Mouse (Mus musculus) lung, embryonic 16.5 days (tissue): Measurements from ENCODE around the gene Tmem203. TPM values are rescaled to one million over a fixed set of nuclear protein-coding genes. Genes with fewer than 3 reads are reported as not detected.
"Not testable (repeated sequence)": the region's sequence is repeated elsewhere in the genome, so short reads cannot be mapped to it uniquely, and the experiment has no call there.

Experiments used
- ATAC-seq: fragments of 200-750 bp; cut with Nextera tagmentation; 2 replicates; pipeline ENCODE4 v1.8.0; 2017; ENCODE audit warnings: low read depth, mild to moderate bottlenecking, moderate library complexity
- H3K27ac ChIP-seq: fragments of 300-500 bp; sonication (generic); 2 replicates; pipeline ENCODE4 v1.5.1; 2014; ENCODE audit warnings: mild to moderate bottlenecking, control low read depth, low read length
- H3K27me3 ChIP-seq: fragments of 300-500 bp; sonication (generic); 2 replicates; pipeline ENCODE4 v1.6.1; 2014; ENCODE audit warnings: low read depth, low read length, mixed read lengths; ENCODE audit not compliant: control insufficient read depth, insufficient read depth
- H3K36me3 ChIP-seq: fragments of 300-500 bp; sonication (generic); 2 replicates; pipeline ENCODE4 v1.6.1; 2014; ENCODE audit warnings: low read length; ENCODE audit not compliant: control insufficient read depth, insufficient read depth
- H3K4me1 ChIP-seq: fragments of 300-500 bp; sonication (generic); replicated peaks from 2 replicates; pipeline ENCODE4 v1.6.1; 2014; ENCODE audit warnings: low read length, mixed read lengths; ENCODE audit not compliant: control insufficient read depth, insufficient read depth
- H3K4me2 ChIP-seq: fragments of 300-500 bp; sonication (generic); 2 replicates; pipeline ENCODE4 v1.6.1; 2014; ENCODE audit warnings: low read depth, low read length, control low read depth
- H3K4me3 ChIP-seq: fragments of 300-500 bp; sonication (generic); 2 replicates; pipeline ENCODE4 v1.5.1; 2014; ENCODE audit warnings: mild to moderate bottlenecking, low read length, control low read depth
- H3K9ac ChIP-seq: fragments of 300-500 bp; sonication (generic); 2 replicates; pipeline ENCODE4 v1.6.1; 2014; ENCODE audit warnings: low read length, control low read depth
- H3K9me3 ChIP-seq: fragments of 300-500 bp; sonication (generic); 2 replicates; pipeline ENCODE4 v1.6.1; 2016; ENCODE audit warnings: low read length; ENCODE audit not compliant: control insufficient read depth
- WGBS: fragments of 180-500 bp; shearing (Covaris S2); extraction: QIAGEN DNeasy Blood & Tissue Kit; methylation state at CpG from one replicate; pipeline ENCODE4 v1.1.7; 2014; 5-methylcytosine and 5-hydroxymethylcytosine counted together
- polyA plus RNA-seq: library from polyadenylated mRNA; unstranded; fragments of >200 nt; fragmentation: Nextera tagmentation; extraction: Ambion mirVana; gene quantifications from 2 replicates; pipeline ENCODE4 v1.2.1, GENCODE M21; 2015

Tmem203 gene
- polyA plus RNA-seq, 1 experiment from 2014 or later, result 20.3 TPM

DNA sequence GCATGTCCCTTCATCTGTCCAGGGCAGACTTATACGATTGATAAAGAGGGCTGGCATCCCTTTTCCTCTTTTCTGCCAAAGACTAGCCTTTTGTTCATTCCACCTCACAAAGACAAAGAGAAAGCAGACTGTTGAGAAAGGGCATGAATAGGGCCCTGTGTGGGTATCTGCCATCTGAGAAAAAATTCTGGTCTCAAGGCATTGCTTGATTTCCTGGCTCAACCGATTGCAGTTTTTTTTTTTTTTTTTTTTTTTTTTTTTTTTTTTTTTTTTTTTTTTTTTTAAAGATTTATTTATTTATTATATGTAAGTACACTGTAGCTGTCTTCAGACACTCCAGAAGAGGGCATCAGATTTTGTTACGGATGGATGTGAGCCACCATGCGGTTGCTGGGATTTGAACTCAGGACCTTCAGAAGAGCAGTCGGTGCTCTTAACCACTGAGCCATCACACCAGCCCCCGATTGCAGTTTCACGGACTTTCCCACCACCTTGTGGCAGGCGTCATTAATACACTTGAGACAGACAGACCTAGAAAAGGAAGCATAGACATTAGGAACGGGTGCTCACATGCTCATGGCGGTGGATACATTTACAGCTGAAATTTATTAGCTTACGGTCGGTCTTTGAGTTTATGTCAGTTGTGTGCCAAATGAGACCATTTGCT lies 1.3 kb downstream of the Tmem203 start:
- Histone ChIP-seq H3K4me3 (peak overlapping the region; percentile 96), H3K9ac (peak overlapping the region; percentile 21; the same call in 1 of the 2 replicates), H3K4me2 (peak overlapping the region; percentile 97), H3K4me1 (peaks cover 12% of the 10 kb centered on the region)
- WGBS, result 49% methylated on average over 11 of the region's 12 CpGs
- H3K27me3 ChIP-seq, H3K36me3 ChIP-seq, H3K27ac ChIP-seq, ATAC-seq, H3K9me3 ChIP-seq: not testable (repeated sequence)

DNA sequence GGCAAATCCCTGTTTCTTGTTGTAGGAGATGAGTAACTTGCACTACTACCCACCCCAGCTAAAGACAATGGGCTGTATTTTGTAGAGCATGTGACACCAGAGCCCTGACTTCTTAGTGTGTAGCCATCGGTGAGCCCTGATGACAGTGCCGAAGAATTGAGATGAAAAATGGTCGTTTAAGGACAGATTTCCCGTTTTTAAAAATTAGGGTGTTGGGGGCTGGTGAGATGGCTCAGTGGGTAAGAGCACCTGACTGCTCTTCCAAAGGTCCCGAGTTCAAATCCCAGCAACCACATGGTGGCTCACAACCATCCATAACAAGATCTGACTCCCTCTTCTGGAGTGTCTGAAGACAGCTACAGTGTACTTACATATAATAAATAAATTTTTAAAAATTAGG lies 2.0 kb downstream of the Tmem203 start:
- H3K27ac ChIP-seq, H3K9me3 ChIP-seq, ATAC-seq, H3K27me3 ChIP-seq, H3K36me3 ChIP-seq, H3K4me3 ChIP-seq, H3K9ac ChIP-seq, H3K4me2 ChIP-seq: not testable (repeated sequence)
- WGBS, result 75% methylated on average over 5 of the region's 5 CpGs
- H3K4me1 ChIP-seq, result peaks cover 15% of the 10 kb centered on the region

DNA sequence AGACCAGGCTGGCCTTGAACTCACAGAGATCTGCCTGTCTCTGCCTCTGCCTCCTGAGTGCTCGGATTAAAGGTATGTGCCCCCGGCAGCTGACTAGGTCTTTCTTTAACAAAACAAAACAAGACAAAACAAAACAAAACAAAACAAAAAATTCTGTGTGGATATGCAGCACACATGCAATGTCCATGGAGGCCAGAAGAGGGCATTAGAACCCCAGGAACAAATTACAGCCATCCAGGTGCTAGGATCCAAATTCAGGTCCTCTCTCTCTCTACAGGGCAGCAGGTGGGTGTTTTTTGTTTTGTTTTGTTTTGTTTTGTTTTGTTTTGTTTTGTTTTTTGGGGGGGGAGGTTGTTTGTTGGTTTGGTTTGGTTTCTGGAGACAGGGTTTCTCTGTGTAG lies 3.6 kb downstream of the Tmem203 start:
- no peaks in the 10 kb centered on the region for H3K36me3 ChIP-seq
- no peaks in the 10 kb centered on the region for H3K9me3 ChIP-seq
- peaks cover 23% of the 10 kb centered on the region for H3K4me1 ChIP-seq
- H3K27ac ChIP-seq, result no peak overlapping the region
- H3K4me2 ChIP-seq, result no peak overlapping the region
- 45% methylated on average over 2 of the region's 2 CpGs for WGBS
- peaks cover 3% of the 10 kb centered on the region for H3K27me3 ChIP-seq
- no peak overlapping the region for H3K9ac ChIP-seq
- no peak overlapping the region for H3K4me3 ChIP-seq
- no peak for ATAC-seq

DNA sequence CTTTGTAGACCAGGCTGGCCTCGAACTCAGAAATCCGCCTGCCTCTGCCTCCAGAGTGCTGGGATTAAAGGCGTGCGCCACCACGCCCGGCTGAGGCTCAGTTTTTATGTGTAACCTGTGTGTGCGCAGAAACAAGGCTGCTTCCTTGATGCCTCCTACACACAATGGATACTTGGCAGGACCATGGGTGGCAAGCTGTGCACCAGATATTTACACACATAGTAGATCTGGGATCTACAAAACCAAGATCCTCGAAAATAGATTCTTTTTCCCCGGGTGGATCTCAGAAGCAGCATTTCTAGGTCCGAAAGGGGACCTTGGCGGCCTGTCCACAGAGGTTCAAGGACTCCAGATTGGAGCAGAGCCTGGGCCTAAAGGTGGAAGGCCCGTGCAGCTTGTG lies 6.6 kb downstream of the Tmem203 start:
- Histone ChIP-seq H3K27me3 (peaks cover 5% of the 10 kb centered on the region), H3K9me3 (no peaks in the 10 kb centered on the region), H3K4me3 (peak overlapping the region; percentile 89), H3K4me2 (peak overlapping the region; percentile 98), H3K27ac (no peak overlapping the region), H3K4me1 (peaks cover 32% of the 10 kb centered on the region), H3K9ac (peak overlapping the region; percentile 67), H3K36me3 (no peaks in the 10 kb centered on the region)
- no peak; the same call in none of the 2 replicates for ATAC-seq
- 40% methylated on average over 11 of the region's 12 CpGs for WGBS

DNA sequence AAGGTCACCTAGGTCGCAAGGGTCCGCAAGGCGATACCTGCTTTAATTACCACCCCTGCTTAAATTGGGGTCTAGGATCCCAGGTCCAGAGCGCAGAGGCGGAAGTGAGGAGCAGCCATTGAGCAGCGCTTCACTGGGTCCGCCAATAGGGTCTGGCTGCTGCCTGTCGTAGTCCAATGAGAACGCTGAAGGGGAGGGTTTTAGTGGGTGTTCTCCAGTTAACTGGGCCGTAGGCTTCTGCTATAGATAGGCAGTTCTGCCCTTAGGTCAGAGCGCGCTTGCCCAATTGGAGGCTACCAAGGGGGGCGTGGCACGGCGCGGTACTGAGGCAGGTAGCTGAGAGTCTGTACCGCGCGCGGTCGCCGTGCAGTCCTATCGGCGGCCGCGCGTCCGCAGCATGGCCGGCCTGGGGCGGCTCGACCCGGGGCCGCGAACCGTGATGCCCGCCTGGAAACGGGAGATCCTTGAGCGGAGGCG lies 7.1 kb downstream of the Tmem203 start, which contains the start of gene Tprn:
Gene Tprn, plus strand, starts transcription at position 328 of the 477 bp plus-strand sequence.
- peak; percentile 99 for ATAC-seq

DNA sequence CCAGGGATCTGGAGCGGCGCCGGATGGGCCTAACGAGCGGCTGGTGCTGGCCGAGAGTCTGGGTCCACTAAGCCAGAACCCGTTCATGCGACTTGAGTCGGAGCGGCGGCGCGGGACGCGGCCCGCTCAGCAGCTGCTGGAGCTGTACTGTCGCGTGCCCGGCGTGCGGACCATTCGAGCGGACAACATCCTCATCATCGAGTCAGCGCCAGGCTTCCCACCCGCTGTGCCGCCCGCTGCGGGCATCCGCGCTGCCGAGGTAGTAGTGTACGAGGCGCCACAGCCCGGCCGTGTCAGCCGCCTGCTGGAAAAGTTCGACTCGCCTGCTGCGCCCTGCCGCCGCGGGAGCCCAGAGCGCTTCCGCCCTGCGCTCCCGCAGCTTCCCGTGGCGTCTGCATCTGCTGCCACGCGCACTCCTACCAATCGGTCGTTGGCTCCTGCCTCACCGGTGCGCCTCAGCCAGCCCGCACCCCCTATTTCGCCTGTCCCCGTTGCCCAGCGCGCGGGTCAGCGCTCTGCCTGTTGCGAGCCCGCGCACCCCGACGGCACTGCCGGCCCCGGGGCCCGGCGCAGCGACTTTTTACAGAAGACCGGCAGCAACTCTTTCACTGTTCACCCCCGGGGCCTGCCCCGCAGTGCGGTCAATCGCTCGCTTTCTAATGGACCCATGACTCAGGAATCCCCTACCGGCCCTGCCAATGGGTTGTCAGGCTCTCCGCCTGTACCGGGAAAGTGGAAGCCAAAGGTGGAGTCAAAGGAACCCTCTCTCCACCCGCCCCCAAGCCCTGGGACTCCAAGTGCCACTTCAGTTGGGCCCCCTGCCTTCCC lies 7.8 kb downstream of the Tmem203 start:
- Histone ChIP-seq H3K27me3 (peaks cover 5% of the 10 kb centered on the region), H3K4me2 (peak overlapping the region; percentile 98), H3K4me1 (peaks cover 32% of the 10 kb centered on the region), H3K4me3 (peak overlapping the region; percentile 89), H3K9ac (peak overlapping the region; percentile 77), H3K9me3 (no peaks in the 10 kb centered on the region), H3K27ac (peak overlapping the region; percentile 27), H3K36me3 (no peaks in the 10 kb centered on the region)
- ATAC-seq, result peak; percentile 18; the same call in 1 of the 2 replicates
- WGBS, result 1% methylated on average over 66 of the region's 82 CpGs

More for the DNA sequence above, 7.1 kb downstream of the Tmem203 start, which contains the start of gene Tprn:
- Histone ChIP-seq H3K36me3 (no peaks in the 10 kb centered on the region), H3K4me2 (peak within 1 kb of the TSS; percentile 98), H3K9me3 (no peaks in the 10 kb centered on the region), H3K27me3 (peaks cover 5% of the 10 kb centered on the region), H3K4me3 (peak within 1 kb of the TSS; percentile 89), H3K27ac (peak within 1 kb of the TSS; percentile 27), H3K4me1 (peaks cover 32% of the 10 kb centered on the region), H3K9ac (peak within 1 kb of the TSS; percentile 77)
- WGBS, result 0% methylated on average over 39 of the region's 39 CpGs

DNA sequence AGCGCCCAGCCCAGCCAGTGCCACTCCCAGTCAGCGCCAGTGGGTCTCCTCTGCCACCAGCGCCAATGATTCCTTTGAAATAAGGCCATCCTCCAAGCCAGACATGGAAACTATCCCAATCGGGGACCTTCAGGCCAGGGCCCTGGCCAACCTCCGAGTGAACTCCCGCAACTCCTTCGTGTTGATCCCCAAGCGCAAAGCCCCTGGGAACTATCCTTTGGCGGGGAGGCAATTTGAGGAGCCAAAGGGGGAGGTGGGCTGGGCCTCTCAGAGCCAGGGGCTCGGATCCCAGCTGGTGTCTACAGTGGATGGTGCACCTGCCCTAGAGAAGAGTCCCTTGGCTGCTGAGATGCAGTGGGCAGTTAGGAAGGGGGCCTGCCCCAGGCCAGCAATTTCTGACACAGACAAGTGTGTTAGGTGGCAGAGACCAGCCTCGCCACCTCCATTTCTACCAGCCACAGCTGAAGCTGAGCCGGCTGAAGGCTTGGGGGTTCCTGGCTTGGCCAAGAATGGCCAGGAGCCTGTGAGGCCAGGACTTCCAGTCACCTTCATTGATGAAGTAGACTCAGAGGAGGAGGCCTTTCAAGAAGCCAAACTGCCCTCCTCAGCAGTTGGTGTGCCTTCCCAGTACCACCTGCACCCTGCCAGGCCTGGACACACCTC lies 8.5 kb downstream of the Tmem203 start:
- Histone ChIP-seq H3K27me3 (peaks cover 5% of the 10 kb centered on the region), H3K36me3 (no peaks in the 10 kb centered on the region), H3K9ac (peak overlapping the region; percentile 77), H3K4me2 (peak overlapping the region; percentile 98), H3K4me3 (peak overlapping the region; percentile 89), H3K9me3 (no peaks in the 10 kb centered on the region), H3K27ac (no peak overlapping the region), H3K4me1 (peaks cover 32% of the 10 kb centered on the region)
- 22% methylated on average over 12 of the region's 12 CpGs for WGBS
- no peak for ATAC-seq

DNA sequence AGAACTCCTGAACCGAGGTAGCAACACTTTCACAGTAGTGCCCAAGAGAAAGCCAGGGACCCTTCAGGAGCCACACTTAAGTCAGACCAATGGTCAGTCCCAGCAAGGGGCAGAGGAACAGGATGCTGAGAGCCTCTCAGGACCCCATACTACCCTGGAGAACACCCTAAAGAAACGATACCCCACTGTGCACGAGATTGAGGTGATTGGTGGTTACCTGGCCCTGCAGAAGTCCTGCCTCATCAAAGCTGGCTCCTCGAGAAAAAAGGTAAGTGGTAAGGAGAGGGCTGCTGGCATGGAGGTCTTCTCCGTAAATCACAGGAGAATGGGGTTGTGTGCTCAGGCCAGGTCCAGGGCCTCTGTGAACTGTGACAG lies 9.0 kb downstream of the Tmem203 start:
- Histone ChIP-seq H3K27ac (no peak overlapping the region), H3K27me3 (peaks cover 5% of the 10 kb centered on the region), H3K4me1 (peaks cover 32% of the 10 kb centered on the region), H3K4me2 (no peak overlapping the region), H3K9ac (no peak overlapping the region), H3K9me3 (no peaks in the 10 kb centered on the region), H3K4me3 (no peak overlapping the region), H3K36me3 (no peaks in the 10 kb centered on the region)
- WGBS, result 65% methylated on average over 5 of the region's 5 CpGs
- no peak for ATAC-seq

DNA sequence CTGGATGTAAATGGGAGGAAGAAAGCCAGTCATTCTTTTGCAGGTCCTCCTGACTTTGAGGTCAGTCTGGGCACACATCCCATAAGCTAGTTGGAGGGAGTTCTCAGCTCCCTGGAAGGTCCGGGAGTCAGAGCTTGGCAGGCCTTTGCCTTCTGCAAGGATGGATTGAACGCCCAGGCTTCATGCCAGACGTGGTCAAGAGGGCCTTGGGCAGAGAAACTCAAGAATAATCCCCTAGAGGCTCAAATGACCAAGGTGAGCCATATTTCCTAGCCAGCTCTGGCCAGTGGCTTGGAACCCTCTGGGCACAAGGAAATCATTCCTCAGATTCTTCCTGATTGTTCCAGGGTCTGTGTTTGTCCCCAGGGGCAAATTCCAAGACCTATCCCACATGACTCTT lies 9.6 kb downstream of the Tmem203 start:
- Histone ChIP-seq H3K4me3 (no peak overlapping the region), H3K4me1 (peaks cover 32% of the 10 kb centered on the region), H3K4me2 (0 out of 2 replicates have a peak overlapping the region, but pooled peaks have one; percentile 10), H3K9ac (no peak overlapping the region), H3K27ac (no peak overlapping the region), H3K36me3 (peaks cover 2% of the 10 kb centered on the region; the same call in 1 of the 2 replicates), H3K27me3 (peaks cover 5% of the 10 kb centered on the region), H3K9me3 (no peaks in the 10 kb centered on the region)
- WGBS, result 66% methylated on average over 3 of the region's 3 CpGs
- ATAC-seq, result no peak
